Mouse (Mus musculus): ENCODE results near the gene Phgr1. TPM values are rescaled to one million over a fixed set of nuclear protein-coding genes. Genes with fewer than 3 reads are reported as not detected.

Gene Phgr1
- polyA plus RNA-seq, 2 experiments: not detected

GRCm38 (mm10) chr2:118733341-118733740 lies 39.2 kb upstream of the Phgr1 start:
- 63% methylated on average over 5 of the region's 5 CpGs for WGBS (ENCODE audit: insufficient replicate concordance)
- H3K27ac ChIP-seq: no peak overlapping the region
- no peak overlapping the region for H3K9ac ChIP-seq (replicated peaks)
- H3K36me3 ChIP-seq (replicated peaks; ENCODE audit: control insufficient read depth, insufficient read depth, low read depth): no peaks in the 10 kb centered on the region
- no peak for TF ChIP-seq CTCF (IDR thresholded peaks at IDR 0.05; ENCODE audit: low read depth)
- no peak for TF ChIP-seq EP300 (IDR thresholded peaks at IDR 0.05; ENCODE audit: low read depth)
- no peaks in the 10 kb centered on the region for H3K9me3 ChIP-seq (ENCODE audit: control insufficient read depth, low read length)
- peaks cover 0 to 5% of the 10 kb centered on the region in 2 experiments; a peak in 1 of 4 replicates for H3K4me1 ChIP-seq (replicated peaks; ENCODE audit: control insufficient read depth in 2 of 2, insufficient read depth in 2 of 2, low read length in 1 of 2)
- no peaks in the 10 kb centered on the region; the same call in 1 of the 2 replicates for H3K27me3 ChIP-seq (ENCODE audit: control insufficient read depth, insufficient read depth, low read length)
- H3K4me3 ChIP-seq (ENCODE audit: insufficient read depth in 1 of 2, low read depth in 2 of 2, low read length in 2 of 2): no peak overlapping the region
- no peak for DNase-seq (ENCODE audit: low read depth in 3 of 3, low spot score in 3 of 3)
- no peak for ATAC-seq (ENCODE audit: insufficient read depth)
- no peak overlapping the region for H3K4me2 ChIP-seq (ENCODE audit: low read depth)

GRCm38 (mm10) chr2:118740341-118740740 lies 32.2 kb upstream of the Phgr1 start:
- H3K27ac ChIP-seq: no peak overlapping the region
- no peak overlapping the region for H3K4me3 ChIP-seq (ENCODE audit: insufficient read depth in 1 of 2, low read depth in 2 of 2, low read length in 2 of 2)
- peaks cover 7 to 10% of the 10 kb centered on the region in 2 experiments for H3K4me1 ChIP-seq (replicated peaks; ENCODE audit: control insufficient read depth in 2 of 2, insufficient read depth in 2 of 2, low read length in 1 of 2)
- no peaks in the 10 kb centered on the region for H3K36me3 ChIP-seq (replicated peaks; ENCODE audit: control insufficient read depth, insufficient read depth, low read depth)
- WGBS (ENCODE audit: insufficient replicate concordance): 16% methylated on average over 3 of the region's 3 CpGs
- H3K9me3 ChIP-seq (ENCODE audit: control insufficient read depth, low read length): no peaks in the 10 kb centered on the region
- no peak overlapping the region for H3K9ac ChIP-seq (replicated peaks)
- ATAC-seq (ENCODE audit: insufficient read depth) (no peak), DNase-seq (ENCODE audit: low read depth in 3 of 3, low spot score in 3 of 3) (no peak)
- TF ChIP-seq CTCF (IDR thresholded peaks at IDR 0.05; ENCODE audit: low read depth) (no peak), EP300 (IDR thresholded peaks at IDR 0.05; ENCODE audit: low read depth) (no peak)
- H3K4me2 ChIP-seq (ENCODE audit: low read depth): no peak overlapping the region
- peaks cover 8% of the 10 kb centered on the region for H3K27me3 ChIP-seq (ENCODE audit: control insufficient read depth, insufficient read depth, low read length)

- H3K9me3 ChIP-seq (ENCODE audit: control insufficient read depth, low read length): no peaks in the 10 kb centered on the region
- no peak for DNase-seq (ENCODE audit: low read depth in 3 of 3, low spot score in 3 of 3)
- peaks cover 8% of the 10 kb centered on the region for H3K27me3 ChIP-seq (ENCODE audit: control insufficient read depth, insufficient read depth, low read length)
- no peak overlapping the region for H3K4me2 ChIP-seq (ENCODE audit: low read depth)
- no peak for ATAC-seq (ENCODE audit: insufficient read depth)
- H3K36me3 ChIP-seq (replicated peaks; ENCODE audit: control insufficient read depth, insufficient read depth, low read depth): no peaks in the 10 kb centered on the region
- 53% methylated on average over 9 of the region's 9 CpGs for WGBS (ENCODE audit: insufficient replicate concordance)
- no peak overlapping the region for H3K4me3 ChIP-seq (ENCODE audit: insufficient read depth in 1 of 2, low read depth in 2 of 2, low read length in 2 of 2)
- H3K9ac ChIP-seq (replicated peaks): no peak overlapping the region
- no peak overlapping the region for H3K27ac ChIP-seq
- peaks cover 7 to 10% of the 10 kb centered on the region in 2 experiments for H3K4me1 ChIP-seq (replicated peaks; ENCODE audit: control insufficient read depth in 2 of 2, insufficient read depth in 2 of 2, low read length in 1 of 2)
- TF ChIP-seq CTCF (IDR thresholded peaks at IDR 0.05; ENCODE audit: low read depth): no peak
- no peak for TF ChIP-seq EP300 (IDR thresholded peaks at IDR 0.05; ENCODE audit: low read depth)
Measured at GRCm38 (mm10) chr2:118741183-118741582, 31.4 kb upstream of the Phgr1 start.

DNA sequence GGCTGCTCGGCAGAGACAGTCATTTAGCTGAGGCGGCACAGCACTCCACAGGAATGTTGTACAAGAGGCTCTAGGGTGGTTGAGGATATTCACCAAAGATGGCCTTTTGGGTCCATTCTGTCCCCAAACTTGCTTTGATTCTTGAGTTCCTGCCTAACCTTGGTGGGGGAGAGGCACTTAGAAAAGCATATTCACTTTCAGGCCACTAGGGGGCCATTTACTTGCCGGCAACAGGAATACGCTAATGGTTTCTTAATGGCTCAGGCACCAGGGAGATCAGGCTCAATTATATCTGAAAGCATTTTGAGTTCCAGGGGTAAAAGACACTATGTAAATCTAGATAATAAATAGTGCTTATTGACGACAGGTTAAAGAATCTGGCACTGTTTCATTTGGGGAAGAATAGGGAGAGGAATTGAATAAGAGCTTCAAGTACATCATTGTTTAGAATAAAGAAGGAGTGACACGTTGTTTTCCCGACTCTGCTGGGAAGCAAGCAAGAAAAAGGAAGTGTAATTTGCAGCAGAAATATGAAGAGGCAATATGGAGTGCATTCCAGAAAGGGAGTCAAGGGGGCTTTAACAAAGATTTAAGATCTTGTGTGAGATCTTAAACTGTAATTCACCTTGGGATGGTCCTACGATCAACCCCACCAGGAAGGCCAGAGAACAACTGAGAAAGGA lies 29.2 kb upstream of the Phgr1 start:
- H3K4me1 ChIP-seq (replicated peaks; ENCODE audit: control insufficient read depth in 2 of 2, insufficient read depth in 2 of 2, low read length in 1 of 2): peaks cover 12 to 21% of the 10 kb centered on the region in 2 experiments
- peaks cover 8% of the 10 kb centered on the region for H3K27me3 ChIP-seq (ENCODE audit: control insufficient read depth, insufficient read depth, low read length)
- no peak overlapping the region for H3K4me2 ChIP-seq (ENCODE audit: low read depth)
- no peak overlapping the region for H3K4me3 ChIP-seq (ENCODE audit: insufficient read depth in 1 of 2, low read depth in 2 of 2, low read length in 2 of 2)
- H3K36me3 ChIP-seq (replicated peaks; ENCODE audit: control insufficient read depth, insufficient read depth, low read depth): no peaks in the 10 kb centered on the region
- 27% methylated on average over 8 of the region's 8 CpGs for WGBS (ENCODE audit: insufficient replicate concordance)
- DNase-seq (ENCODE audit: low read depth in 3 of 3, low spot score in 3 of 3) (peak in 2 of 3 experiments; percentile 42 to 55), ATAC-seq (ENCODE audit: insufficient read depth) (no peak)
- no peak overlapping the region for H3K9ac ChIP-seq (replicated peaks)
- no peak overlapping the region for H3K27ac ChIP-seq
- TF ChIP-seq EP300 (IDR thresholded peaks at IDR 0.05; ENCODE audit: low read depth): no peak
- peak; percentile 87 for TF ChIP-seq CTCF (IDR thresholded peaks at IDR 0.05; ENCODE audit: low read depth)
- no peaks in the 10 kb centered on the region for H3K9me3 ChIP-seq (ENCODE audit: control insufficient read depth, low read length)

DNA sequence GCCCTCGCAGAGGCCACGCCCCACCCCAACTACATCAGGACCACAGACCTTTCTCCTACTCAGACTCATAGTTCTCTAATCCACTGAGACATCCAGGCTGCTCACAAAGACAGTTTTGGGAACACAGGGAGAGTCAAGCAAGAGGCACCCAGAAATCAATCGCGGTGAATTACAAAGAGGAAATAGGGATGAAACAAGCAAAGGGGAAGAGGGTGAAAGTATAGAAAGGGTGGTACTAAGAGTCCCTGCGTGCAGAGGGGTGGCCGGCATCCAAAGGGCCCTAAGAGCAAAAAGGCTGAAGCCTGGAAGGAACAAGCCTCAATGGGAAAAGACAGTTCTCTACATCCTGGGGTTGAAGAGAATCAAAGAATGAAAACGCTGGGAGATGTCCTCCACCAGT lies 27.9 kb upstream of the Phgr1 start:
- Histone ChIP-seq H3K27me3 (ENCODE audit: control insufficient read depth, insufficient read depth, low read length) (peaks cover 8% of the 10 kb centered on the region), H3K9ac (replicated peaks) (no peak overlapping the region; the same call in 1 of the 2 replicates), H3K4me1 (replicated peaks; ENCODE audit: control insufficient read depth in 2 of 2, insufficient read depth in 2 of 2, low read length in 1 of 2) (peaks cover 12 to 25% of the 10 kb centered on the region in 2 experiments), H3K4me2 (ENCODE audit: low read depth) (peak overlapping the region; percentile 80), H3K4me3 (ENCODE audit: insufficient read depth in 1 of 2, low read depth in 2 of 2, low read length in 2 of 2) (peak overlapping the region in 1 of 2 experiments; percentile 88; a peak in 3 of 4 replicates), H3K36me3 (replicated peaks; ENCODE audit: control insufficient read depth, insufficient read depth, low read depth) (no peaks in the 10 kb centered on the region), H3K27ac (no peak overlapping the region), H3K9me3 (ENCODE audit: control insufficient read depth, low read length) (no peaks in the 10 kb centered on the region)
- no peak for ATAC-seq (ENCODE audit: insufficient read depth)
- TF ChIP-seq EP300 (IDR thresholded peaks at IDR 0.05; ENCODE audit: low read depth) (no peak), CTCF (IDR thresholded peaks at IDR 0.05; ENCODE audit: low read depth) (no peak)
- no peak for DNase-seq (ENCODE audit: low read depth in 3 of 3, low spot score in 3 of 3)
- WGBS (ENCODE audit: insufficient replicate concordance): 17% methylated on average over 7 of the region's 7 CpGs
